Mouse (Mus musculus) embryo, embryonic 11.5 days (tissue): ENCODE data around the gene Cct2.
"Not testable (repeated sequence)": the region's sequence is repeated elsewhere in the genome, so short reads cannot be mapped to it uniquely, and the experiment has no call there.

Experiments used
- DNase-seq: peaks from one replicate; pipeline ENCODE4 v3.0.0-alpha.2; 2012; ENCODE audit warnings: low read depth, low spot score

Cct2 gene

GRCm38 (mm10) chr10:117055668-117056067 is 7.9 kb downstream of the Cct2 start:
- DNase-seq: no peak

- no peak for DNase-seq
These were observed 13.5 kb downstream of the Cct2 start for GRCm38 (mm10) chr10:117049961-117050597.

- no peak for DNase-seq
These were observed 14.4 kb downstream of the Cct2 start for GRCm38 (mm10) chr10:117049253-117049652.

- no peak for DNase-seq
These were observed 18.2 kb downstream of the Cct2 start, which contains the start of gene Lrrc10 for GRCm38 (mm10) chr10:117045175-117046056. TSS of gene Lrrc10 (plus strand) at chr10:117045341.

- not testable (repeated sequence) for DNase-seq
These were observed 20.0 kb downstream of the Cct2 start for GRCm38 (mm10) chr10:117043497-117044166.

GRCm38 (mm10) chr10:117042295-117042694 is 21.3 kb downstream of the Cct2 start:
- no peak for DNase-seq

- no peak for DNase-seq
These were observed 23.3 kb downstream of the Cct2 start for GRCm38 (mm10) chr10:117040355-117040754.

- peak; percentile 61 for DNase-seq
These were observed 29.8 kb downstream of the Cct2 start for GRCm38 (mm10) chr10:117033785-117034184.

- DNase-seq: no peak
These were observed 32.5 kb downstream of the Cct2 start for GRCm38 (mm10) chr10:117031160-117031559.

GRCm38 (mm10) chr10:117026176-117026575 is 37.4 kb downstream of the Cct2 start:
- DNase-seq: no peak

- DNase-seq: not testable (repeated sequence)
These were observed 37.8 kb downstream of the Cct2 start for GRCm38 (mm10) chr10:117025776-117026175.

- no peak for DNase-seq
These were observed 39.9 kb downstream of the Cct2 start for GRCm38 (mm10) chr10:117023693-117024092.

- DNase-seq: peak; percentile 59
These were observed 42.4 kb downstream of the Cct2 start for GRCm38 (mm10) chr10:117021020-117021754.

GRCm38 (mm10) chr10:117018281-117018840 is 45.3 kb downstream of the Cct2 start:
- no peak for DNase-seq

- DNase-seq: no peak
These were observed 49.0 kb downstream of the Cct2 start for GRCm38 (mm10) chr10:117014565-117014964.

GRCm38 (mm10) chr10:117013689-117014390 is 49.8 kb downstream of the Cct2 start:
- DNase-seq: peak; percentile 39

GRCm38 (mm10) chr10:117011047-117011446 is 52.6 kb downstream of the Cct2 start:
- DNase-seq: no peak

GRCm38 (mm10) chr10:117009691-117010090 is 53.9 kb downstream of the Cct2 start:
- DNase-seq: no peak

GRCm38 (mm10) chr10:117005707-117006464 is 57.7 kb downstream of the Cct2 start:
- no peak for DNase-seq

- DNase-seq: no peak
These were observed 58.9 kb downstream of the Cct2 start for GRCm38 (mm10) chr10:117004695-117005094.
